Mouse (Mus musculus) erythroblast, adult 5-6 weeks (primary cell): ENCODE results near the gene Wdr82. TPM values are rescaled to one million over a fixed set of nuclear protein-coding genes. Genes with fewer than 3 reads are reported as not detected.

ENCODE experiments used
- ATAC-seq: replicated peaks from 2 replicates; pipeline ENCODE4 v1.8.0; 2016; ENCODE audit warnings: moderate number of reproducible peaks, mild to moderate bottlenecking, moderate TSS enrichment, inconsistent platforms; ENCODE audit not compliant: poor library complexity, low FRiP score, severe bottlenecking
- total RNA-seq, 2 experiments: library from RNA; stranded (forward) in 1 of 2; stranded (reverse) in 1 of 2; fragments of 150-400 nt in 1 of 2; fragments of 200-764, 138-1000 nt in 1 of 2; gene quantifications; 2 replicates each; pipeline versions ENCODE4 v1.2.3 to v1.2.4; 2015 to 2017; ENCODE audit warnings: low replicate concordance in 2 of 2

The Wdr82 gene
- 16.5 and 18.6 TPM in 2 replicates for total RNA-seq (2015; ENCODE audit: low replicate concordance)
- 19.7 and 23.3 TPM in 2 replicates for total RNA-seq (2017; ENCODE audit: low replicate concordance)

DNA sequence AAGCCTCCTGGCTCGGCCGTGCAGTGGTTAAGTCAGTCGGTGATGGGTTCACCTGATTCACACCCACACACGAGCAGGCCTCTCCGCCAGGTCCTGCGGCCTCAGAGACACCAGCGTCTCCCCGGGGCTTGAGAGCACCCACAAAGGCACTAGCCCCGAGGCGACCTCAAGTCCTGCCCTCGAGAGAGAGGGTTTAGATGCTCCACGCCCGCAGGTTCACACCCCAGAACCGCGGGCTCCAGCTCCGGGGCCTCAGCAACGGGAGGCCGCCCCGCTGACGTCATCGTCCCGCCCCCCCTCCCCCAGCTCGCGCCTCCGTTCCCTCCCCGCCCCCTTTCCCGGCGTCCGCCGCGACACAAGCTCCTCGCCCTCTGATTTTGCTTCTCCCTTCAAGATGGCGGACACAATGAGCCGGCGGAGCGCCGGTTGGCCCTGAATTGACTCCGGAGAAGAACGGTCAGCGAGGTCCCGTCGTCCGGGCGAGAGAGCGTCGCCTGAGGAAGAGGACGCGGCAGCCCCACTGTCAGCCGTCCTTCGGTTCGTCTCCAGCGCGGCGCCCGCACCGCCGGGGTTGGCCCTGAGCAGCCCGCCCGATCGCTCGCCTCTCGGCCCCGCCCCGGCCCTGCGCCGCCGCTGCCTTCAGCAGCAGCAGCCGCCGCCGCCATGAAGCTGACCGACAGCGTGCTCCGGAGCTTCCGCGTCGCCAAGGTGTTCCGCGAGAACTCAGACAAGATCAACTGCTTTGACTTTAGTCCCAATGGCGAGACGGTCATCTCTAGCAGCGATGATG is at the start of gene Wdr82:
Wdr82 (plus strand) TSS at position 373 of the 790 bp plus-strand sequence.
- peak; percentile 88 for ATAC-seq

DNA sequence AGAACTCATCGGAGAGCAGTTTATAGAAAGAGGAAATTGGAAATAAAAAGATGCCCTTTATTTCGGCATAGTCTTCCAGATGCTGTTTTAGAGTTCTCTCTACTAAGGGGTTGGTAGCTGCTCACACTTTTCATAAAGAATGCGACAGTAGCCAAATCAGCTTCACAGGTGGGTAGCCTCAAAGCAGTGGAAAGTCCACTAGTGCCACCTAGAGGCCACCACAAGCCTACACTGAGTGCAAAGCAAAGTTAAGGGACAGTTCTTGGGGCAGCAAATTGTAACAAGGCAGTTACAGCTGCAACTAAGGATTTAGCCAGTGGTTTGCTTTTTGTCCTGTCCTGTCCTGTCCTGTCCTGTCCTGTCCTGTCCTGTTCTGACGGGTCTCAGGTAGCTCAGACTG is 47.1 kb upstream of the Wdr82 start:
- no peak for ATAC-seq

DNA sequence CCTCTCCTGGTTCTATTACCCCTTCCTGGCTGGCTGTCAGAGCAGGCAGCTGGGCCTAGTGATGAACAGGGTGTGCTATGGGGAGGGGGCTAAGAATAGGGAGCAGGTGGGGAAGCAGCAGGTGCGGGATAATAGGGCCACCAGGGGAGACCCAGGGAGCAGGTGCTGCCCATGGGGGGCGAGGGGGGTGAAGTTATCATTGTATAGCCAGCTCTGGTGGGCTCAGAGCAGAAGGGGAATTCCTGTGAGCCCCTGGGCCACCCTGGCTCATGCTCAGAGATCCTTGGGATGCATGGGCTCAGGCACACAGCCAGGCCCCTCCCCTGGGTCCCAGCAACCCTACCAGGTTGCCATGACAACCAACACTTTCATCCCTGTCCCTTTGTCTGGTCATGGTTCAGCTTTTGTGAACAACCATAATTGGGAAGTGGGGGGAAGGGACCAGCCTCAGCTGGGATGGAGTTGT is 43.9 kb upstream of the Wdr82 start:
- ATAC-seq: no peak

DNA sequence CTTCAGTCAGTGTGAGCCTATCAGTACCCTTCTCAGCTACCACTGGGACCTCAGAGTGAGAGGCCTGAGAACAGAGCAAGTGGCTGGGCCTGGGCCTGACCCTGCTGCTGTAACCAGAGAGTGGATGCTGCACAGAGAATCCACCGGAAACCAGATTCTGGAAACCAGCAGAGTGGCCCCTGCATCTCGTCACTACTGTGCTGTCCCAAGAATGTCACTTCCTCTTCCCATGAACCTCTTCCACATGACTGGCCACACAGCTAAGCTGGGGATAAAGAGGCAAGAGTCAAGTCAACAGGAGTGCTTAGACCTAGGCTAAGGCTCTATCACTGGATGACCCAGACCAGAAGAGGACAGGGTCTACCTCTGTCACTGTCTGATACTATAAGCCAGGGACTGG is 41.7 kb upstream of the Wdr82 start:
- no peak for ATAC-seq

DNA sequence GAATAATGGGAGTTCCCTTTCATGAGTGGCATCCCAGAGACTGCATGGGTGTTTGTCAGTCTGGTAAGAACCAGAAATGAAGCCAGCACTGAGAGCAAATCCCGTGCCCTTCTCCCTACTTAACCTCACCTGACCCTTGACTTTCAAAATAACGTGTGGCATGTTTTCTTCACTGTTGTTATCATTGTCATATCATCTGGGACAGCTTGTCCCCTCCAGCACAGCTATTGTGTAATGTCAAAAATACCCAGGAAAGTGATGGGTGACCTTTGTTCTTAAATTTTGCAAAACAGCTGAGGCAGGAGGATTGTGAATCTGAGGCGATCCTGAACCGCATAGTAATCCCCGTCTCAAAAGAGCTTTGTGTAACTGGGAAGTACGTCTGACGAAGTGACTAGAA is 40.5 kb upstream of the Wdr82 start:
- ATAC-seq: no peak

DNA sequence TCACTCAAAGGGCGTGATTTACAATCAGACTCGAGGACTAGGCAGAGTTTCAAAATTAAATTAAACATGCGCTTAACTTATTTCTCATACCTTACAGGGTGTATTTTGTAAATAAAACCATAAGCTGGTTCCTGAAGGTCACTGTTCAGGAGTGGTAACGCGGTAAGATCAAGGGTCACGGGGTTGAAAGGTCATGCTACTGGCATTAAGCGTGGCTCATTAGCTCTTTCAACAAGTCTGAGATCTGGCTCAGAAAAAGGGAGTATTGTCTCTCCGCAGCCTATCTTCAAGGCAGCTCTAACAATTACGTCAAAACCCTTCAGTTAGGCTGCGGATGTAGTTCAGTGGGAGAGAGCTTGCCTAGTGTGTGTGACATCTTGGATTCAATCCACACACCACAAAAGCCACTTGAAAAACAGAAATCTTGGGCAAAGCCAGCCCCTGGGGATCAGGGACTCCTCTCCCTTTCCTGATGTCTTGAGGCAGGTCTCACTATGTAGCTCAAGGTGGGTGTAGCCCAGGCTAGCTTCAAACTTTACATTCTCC is 33.0 kb upstream of the Wdr82 start:
- ATAC-seq: no peak

DNA sequence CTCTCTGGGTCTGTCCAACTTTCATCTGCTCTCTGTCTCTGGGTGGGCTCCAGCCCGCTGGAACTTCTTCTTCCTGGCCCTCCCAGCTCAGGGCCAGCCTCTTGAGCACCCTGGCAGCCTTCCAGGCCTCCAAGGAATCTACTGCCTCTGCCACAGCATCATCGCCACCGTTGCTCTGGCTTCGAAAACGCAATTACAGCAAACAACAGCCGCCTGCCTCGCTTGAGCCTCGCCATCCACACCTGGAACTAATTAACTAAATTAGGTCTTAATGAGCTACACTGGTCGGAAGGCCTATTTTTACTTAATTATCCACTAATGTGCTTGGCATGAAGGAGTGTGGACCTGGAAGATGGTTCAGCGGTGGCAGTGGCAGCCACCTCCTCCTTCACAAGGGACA is 31.0 kb upstream of the Wdr82 start:
- ATAC-seq: no peak

DNA sequence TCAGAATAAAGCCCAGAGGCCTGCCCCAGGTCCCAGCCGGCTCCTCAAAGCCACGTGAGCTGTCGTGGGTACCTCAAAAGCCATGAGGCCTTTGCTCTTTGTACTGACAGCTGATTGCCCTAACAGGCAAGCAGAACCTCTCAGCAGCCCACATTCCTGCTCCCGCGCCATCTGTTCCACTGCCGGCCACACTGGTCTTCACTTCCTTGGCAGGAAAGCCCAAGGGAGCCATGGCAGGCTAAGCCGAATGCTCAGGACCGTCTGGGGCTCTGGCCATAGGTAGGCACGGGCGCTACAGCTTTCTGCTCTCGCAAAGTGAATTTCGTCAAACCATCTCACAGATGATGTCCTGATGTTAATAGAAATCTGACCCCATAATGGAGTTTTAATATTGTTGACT is 28.8 kb upstream of the Wdr82 start:
- no peak for ATAC-seq

DNA sequence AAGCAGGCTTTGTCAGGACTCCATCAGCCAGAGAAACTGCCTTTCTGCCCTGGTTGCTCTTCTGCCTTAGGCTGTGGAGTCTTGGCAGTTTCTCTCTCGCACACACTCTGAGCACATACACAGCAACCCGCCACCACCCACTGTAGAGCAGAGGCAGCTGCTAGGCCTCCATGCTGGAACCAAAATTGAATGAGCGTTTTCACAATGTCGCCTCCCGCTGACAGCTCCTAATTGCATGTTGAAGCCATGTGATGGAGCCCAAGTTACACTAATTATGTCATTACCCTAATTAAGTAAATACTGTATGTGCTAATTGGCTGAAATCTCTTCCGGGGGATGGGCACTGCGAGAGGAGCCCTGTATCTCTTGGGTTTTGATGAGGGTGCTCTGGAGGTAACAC is 26.6 kb upstream of the Wdr82 start:
- ATAC-seq: no peak

DNA sequence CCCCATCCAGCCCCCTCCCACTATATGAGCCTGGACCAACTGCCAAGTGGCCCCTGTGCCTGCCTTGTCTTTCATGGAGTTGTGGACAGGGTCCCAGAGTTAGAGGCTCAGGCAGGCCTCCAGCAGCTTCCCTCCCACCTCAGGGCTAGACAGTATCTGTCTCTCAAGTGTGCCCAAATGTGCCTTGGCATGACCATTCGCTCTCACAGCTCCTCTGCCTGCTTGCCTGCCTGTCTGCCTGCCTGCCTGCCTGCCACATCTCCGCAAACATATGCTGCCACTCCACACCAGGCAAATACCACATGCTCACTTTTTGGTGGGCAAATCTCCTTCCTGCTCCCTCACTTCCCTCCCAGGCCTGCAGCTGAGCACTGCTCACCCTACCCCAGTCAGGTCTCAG is 25.1 kb upstream of the Wdr82 start:
- ATAC-seq: no peak

DNA sequence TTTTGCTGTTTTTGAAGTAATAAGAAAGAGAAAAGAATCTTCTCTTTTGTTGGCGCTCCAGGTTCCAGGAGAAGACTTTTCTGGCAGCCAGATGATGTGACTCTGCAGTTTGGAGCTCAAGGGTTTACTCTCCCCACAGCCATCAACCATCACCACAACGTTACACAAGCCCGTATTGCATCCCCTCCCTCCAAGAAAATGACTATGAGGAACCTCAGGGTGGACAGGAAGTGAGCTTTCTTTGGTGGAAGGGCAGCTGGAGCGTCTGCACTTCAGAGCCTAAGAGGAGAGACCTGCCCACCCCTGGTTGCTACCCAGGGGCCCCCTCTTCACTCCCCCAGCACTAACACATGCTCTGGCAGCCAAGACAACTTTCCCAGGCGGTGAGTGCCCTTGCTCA is 23.4 kb upstream of the Wdr82 start:
- no peak for ATAC-seq

DNA sequence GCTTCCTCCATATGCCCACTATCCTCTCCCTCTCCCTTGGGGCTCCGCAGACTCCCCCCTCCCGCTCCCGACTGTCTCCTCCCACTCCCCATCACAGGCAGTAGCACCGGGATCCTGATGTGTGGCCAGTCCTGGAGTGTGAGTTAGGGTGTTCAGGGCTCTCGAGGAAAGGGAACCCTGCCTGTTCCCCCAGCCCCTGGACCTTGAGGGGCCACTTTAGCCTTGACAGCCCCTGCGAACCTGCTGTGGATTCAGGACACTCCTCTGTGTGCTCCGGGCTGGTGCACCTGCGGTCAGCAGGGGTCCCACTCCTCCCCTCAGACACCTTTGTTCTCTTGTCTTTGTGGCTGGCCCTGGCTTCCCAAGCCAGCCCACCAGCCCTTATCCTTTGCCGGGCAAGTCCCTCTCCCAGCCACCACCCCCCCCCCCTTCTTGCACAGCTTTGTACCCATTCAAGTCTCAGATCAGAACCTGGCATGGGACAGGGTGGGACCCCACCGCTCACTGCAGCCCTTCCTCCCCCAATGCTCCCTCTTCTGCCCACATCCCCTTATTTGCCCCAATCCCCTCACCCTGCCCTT is 22.8 kb upstream of the Wdr82 start:
- no peak for ATAC-seq

DNA sequence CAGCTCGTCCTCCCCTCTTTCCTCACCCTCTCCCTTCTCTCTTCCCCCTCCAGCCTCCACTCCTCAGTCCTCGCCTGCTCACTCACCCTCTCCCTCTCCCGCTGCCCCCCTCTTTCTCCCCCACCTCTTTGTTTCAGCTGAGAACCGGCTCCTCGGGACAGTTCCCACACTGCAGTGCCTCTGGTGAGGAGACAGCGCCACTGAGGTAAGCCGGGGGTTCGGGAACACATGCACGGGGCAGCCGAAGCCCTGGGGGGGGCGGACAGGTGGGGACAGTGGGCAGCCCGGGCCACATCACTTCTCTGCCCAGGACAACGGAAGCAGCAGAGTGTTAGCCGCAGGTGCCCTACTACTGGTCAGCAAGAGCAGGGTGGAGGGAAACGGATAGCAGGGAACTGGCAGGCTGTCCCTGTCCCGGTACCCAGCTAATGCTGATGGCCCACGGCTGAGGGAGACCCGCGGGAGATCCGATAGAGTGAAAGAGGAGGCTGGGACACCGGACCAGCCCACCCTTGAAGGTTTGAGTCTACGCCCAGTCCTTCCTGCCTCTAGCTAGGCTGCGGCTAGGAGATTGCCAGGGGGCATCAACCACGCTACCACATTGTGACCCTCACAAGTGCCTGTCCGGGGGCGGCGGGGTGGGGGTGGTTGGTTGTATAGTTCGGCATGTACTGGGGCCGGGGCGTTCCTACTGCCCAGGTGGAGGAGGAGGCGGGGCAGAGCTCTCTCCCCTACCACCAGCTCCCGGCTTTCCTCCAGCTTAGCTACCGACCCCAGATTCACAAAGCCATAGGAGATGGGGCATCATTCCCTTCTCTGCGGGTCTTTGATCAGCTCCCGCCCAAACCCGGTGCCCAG is 22.0 kb upstream of the Wdr82 start:
- ATAC-seq: no peak

DNA sequence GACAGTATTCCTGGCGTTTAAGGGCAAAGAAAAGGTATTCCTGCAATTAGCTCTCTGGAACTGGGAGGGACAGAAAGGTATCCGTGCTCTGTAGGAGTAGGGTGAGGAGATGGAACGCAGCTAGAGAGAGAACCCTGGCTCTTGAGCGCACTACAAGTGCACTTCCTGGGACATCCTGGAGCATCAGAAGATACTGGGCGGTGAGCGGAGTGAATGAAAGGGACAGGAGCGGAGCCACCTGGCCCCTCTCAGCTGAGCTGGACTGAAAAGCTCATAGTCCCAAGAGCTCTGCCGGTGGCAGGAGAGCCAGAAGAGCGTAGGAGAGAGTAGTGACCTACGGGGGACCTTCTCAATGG is 21.4 kb upstream of the Wdr82 start:
- ATAC-seq: no peak

DNA sequence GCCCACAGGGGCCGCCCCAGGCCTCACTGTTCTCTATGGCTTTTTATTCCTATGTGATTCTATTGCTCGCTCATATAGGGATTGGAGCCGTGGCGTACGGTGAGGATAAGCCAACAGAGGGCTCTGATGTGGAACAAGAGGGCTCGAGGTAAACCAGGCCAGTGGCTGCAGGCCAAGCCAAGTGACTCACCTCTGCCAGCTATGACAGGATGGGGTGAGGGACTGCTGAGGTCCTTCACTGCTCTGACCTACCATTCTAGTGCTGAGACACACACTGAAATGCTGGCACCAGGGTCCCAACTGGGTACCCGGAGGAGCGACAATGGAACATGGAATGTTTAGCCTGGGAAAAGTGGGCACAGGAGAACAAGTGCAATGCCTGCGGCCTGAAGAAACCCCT is 16.6 kb upstream of the Wdr82 start:
- no peak for ATAC-seq

DNA sequence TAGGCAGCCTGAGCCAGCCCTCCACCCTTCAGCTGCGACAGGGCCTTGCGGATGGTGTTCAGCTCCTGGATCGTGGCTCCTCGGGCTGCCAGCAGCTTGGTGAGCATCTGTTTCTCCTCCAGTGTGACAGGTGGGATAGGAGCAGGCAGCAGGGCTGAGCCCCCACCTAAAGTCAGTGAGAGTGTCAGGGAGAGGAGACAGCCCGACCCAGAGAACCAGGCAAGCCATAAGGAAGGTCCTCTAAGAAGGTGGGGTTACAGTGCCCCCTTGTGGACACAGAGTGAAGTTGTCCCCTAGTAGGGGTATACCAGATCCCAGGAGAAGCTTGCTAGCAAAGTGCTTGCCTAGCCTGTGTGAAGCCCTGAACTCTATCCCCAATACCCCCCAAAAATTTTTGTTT is 14.3 kb upstream of the Wdr82 start:
- peak; percentile 47; the same call in 1 of the 2 replicates for ATAC-seq

DNA sequence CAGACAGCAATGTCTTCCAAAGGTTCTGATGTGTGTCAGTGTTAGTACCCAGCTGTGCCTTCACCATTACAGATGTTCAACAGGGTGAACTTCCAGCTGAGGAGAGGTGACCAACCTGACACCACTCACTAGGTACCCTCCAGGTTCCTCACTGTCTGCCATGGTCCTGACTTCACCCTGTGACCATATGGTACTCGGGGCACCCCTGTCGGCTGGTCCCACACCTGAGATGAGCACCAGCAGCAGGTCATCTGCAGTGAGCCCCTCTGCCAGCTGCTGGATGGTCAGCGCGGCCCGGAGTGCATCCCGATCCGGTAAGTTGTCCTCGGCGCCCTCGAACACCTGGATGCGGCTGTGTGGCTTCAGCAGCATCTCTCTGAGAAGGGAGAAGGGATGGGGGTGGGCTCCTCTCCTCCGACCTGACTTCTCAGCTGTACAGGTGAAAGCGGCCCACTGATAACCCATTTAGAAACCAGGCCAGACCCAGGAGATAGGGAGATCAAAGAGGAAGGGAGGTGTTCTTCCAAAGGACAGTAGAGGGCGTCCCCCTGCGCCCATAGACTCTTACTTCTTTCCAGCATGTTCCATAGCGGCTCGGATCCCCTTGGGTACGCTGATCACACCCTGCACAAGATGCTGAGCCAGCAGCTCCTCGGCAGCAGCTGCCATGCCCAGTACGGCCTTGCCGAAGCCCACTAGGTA is 13.7 kb upstream of the Wdr82 start:
- no peak for ATAC-seq

DNA sequence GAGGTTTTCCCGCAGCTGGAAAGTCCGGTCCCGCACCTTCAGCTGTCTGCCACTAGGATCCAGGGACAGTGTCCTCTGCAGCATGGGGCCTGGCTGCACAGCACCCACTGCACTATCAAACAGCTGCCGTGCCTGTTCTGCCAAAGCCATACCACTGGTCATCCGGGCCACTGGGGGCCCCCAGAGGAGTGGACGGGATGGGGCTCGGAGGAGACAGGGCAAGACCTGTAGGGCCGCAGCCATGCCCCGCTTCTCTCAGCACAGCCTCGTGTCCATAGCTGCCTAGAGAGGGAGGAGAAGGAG is 13.2 kb upstream of the Wdr82 start:
- no peak for ATAC-seq

DNA sequence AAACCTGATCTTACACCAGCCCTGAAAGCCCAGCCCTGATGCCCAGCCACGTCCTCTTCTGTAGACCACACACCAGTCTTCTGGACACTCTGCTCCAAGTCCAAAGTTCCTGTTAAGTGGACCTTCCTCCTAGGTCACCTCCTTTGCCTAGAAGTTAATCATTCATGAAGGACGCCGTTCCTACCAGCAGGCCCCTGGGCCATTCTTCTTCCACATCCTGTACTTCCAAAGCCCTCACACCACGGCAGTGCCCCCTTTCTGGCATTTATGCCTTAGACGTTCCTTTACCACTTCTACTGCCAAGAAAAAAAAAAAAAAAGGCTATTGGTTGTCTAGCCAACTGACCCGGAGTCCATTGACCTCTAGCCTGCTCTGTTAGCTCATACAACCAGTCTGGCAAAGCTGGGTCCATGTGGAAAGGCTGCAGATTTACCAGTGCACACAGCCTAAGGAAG is 12.7 kb upstream of the Wdr82 start, which contains the start of gene Glyctk:
Glyctk (minus strand) TSS at position 102 of the 455 bp plus-strand sequence.
- no peak for ATAC-seq

DNA sequence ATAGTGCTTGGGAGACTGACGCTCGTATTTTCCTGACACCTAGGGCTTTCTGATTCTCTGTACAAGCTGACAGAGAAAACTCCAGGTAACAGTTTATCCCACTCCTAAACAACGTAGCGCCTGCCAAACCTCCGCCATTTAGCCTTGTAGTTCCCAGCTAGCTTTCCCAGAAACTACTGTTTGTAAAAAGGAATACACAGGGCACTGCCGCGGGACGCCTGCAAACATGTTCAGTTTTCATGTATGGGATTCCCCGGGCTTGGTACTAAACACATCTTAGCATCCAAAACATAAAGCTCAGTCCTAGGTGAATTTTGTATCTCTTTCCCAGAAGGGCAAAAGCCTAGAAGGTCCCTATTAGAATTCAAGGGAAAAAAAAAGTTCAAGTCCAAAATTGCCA is 11.5 kb upstream of the Wdr82 start:
- ATAC-seq: no peak
